Mouse (Mus musculus) cortical plate, adult 2 months (tissue): ENCODE data around the gene Cldn17.

ENCODE experiments used
- CTCF ChIP-seq: fragments of 200-500 bp; IDR thresholded peaks from 2 replicates; pipeline ENCODE4 v1.5.1; 2011; ENCODE audit warnings: mild to moderate bottlenecking, control low read depth, low read length; ENCODE audit not compliant: insufficient read depth; ENCODE audit errors: extremely low read depth
- POLR2A ChIP-seq: fragments of 200-500 bp; IDR thresholded peaks from 2 replicates; pipeline ENCODE4 v1.6.1; 2011; ENCODE audit warnings: mild to moderate bottlenecking, low read length, control low read depth; ENCODE audit not compliant: insufficient read depth; ENCODE audit errors: extremely low read depth

- no peak for TF ChIP-seq POLR2A
- no peak for TF ChIP-seq CTCF
These were observed 43.5 kb downstream of the Cldn17 start for GRCm38 (mm10) chr16:88463235-88463634.
